Mouse (Mus musculus) right cerebral cortex, postnatal 10 days (tissue): ENCODE results near the gene Slc9a9.

Source experiments
- DNase-seq, 2 experiments: peaks; one replicate each; pipeline ENCODE4 v3.0.0; 2021; ENCODE audit warnings: low spot score in 2 of 2

The Slc9a9 gene

DNA sequence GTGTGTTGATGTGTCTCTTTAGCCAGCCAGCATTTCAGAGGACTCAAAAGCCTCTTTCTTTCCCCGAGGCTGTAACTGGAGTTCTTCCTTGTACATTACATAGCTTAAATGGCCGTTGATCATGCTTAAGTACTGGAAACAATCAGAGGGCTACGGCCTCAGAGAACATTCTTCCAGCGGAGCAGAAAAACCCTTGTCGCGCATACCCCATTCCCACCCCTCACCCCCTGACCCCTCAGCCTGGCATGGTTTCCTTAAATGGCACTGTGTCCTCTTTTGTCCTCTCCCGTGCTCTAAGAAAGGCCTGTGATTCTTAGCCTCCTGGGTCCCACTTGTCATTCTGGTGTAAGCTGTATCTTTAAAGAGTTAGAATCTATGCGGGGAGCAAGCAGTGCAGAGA, 404.0 kb downstream of the Slc9a9 start:
- no peak for DNase-seq

DNA sequence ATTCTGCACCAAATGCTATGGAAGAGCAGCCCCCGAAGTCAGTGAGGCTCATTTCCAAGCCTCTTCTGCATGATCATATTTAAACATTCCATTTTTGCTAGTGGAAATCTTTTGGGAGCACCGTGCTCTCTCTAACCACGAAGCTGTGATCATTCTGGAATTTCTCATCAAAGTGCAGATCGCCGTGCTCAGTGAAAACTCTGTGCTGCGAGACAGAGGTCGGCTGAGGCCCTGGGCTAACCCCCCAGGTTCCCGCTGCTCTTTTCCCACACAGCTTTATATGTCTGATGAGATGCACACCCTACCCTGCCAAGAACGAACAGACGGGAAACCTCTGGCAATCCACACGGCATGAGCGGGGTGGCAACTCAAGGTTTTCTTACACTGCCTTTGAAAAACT, 406.1 kb downstream of the Slc9a9 start:
- peak; percentile 62 to 77 for DNase-seq

DNA sequence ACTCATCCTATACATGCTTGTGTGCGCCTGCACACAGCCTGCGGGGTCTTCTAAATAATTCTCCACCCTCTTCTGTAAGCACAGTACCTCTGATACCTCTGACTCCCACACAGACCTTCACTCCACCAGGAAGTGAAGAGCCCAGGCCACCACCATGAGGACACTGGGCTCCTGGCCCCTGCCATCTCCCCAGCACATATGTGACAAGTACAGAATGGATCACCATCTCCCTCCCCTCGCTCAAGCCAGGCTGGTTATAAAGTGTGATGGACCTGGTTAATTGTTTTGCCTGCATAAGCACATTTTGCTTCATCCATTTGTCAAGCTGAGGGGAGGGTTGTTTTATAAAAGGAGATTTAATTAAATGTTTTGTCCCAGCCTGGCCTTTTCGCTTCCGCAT, 408.2 kb downstream of the Slc9a9 start:
- no peak for DNase-seq

DNA sequence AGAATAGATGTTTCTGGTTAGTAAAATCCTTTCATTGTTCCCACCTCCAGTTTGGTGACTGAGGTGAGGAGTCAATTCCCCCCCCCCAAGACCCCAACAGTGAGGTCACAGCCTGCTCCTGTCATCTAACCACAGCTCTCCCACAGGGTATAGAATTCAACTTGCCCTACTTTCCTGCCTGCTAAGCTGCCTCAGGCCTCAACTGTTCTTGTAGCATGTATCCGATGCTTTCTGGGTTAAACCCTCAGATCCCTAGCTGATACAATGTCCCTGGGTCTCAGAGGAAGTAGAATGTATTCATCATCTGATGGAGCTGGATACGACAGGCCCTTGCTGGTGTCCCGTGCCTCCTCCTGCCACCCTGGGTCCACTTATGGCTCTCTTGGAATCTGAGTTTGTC, 408.9 kb downstream of the Slc9a9 start:
- DNase-seq = no peak

DNA sequence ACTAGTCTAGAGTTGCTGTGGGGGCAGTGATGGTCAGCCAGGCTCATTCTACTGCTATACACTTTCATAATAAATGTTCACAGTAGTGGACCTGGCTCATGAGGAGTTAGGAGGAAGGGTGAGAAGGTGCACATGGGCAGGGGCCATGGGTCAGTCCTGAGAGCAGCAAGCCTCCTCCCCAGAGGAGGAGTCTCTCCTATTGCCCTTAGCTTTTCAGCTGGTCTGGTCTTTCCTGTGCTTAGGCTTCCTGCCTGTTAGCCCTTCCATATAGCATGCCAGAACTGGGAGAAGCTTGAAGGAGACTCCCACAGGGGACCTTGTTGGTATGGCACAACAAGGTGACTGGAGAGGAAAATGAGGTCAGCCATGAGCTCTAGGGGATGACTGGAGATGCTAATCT, 410.2 kb downstream of the Slc9a9 start:
- no peak for DNase-seq

DNA sequence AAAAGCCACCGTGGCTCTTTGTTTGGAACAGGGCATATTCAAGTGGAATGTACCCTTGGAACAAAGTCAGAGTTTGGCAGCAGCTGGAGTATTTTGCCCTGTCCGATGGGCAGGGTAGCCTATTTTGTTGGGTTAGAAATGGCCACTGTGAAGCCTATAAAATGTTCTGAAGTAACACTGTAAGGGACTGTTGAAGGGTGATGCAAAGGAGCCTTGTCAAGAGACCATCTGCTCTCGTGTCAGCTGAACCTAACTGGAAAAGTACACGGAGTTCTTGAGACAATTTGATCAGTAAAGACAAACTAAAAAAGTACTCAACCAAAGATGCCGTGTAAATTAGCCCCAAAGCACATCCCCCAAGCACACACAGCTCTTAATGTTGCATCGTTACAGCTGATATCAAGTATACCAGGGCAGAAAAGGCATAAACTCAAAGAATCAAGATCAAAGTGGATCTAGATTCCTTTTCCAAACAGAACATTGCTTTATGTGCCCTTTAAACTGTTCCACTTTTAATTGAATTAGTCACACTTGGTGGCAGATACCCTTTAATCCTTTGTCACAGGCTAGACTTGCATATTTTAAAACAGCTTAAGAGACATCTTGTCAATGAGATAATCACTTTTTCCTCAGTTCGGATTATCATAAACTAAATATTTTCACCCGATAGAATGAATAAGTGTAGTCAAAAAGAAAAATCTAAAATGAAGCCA, 416.6 kb downstream of the Slc9a9 start:
- DNase-seq = no peak

DNA sequence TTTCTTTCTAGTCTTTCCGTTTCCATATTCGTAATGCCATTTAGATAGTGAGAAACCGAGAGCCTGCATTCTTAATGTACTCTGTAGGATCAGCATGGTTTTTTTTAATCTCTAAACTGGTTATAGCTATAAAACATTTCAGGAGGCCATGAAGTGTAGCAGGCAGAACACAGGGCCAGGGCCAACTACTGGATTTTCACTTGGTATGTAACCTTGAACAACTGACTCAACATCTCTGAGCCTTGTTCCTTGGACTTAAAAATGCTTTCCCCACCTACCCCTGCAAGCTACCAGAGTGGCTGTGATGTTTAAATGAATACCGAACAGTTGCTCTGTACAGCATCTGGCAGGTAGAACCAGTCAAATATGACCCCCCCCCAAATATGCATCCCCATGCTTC, 418.5 kb downstream of the Slc9a9 start:
- no peak for DNase-seq

DNA sequence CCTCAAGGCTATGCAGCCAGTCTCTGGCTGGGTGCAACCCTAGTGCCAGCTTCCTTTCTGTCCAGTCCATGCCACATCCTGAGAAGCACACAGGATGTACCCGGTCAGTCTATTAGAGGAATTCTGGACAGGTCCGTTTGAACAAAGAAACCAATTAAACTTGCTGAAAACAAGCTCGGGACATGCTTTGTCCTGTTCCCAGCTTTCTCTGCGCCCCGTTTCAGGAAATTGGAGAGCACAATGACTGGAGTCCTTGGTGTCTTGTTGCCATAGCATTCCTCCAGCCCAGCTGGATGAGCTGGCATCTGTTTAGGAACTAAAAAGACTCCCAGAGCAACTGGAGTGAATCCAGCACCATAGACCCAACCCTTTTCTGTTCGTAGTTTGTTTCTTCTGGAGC, 419.3 kb downstream of the Slc9a9 start:
- DNase-seq = peak; percentile 77 to 86

DNA sequence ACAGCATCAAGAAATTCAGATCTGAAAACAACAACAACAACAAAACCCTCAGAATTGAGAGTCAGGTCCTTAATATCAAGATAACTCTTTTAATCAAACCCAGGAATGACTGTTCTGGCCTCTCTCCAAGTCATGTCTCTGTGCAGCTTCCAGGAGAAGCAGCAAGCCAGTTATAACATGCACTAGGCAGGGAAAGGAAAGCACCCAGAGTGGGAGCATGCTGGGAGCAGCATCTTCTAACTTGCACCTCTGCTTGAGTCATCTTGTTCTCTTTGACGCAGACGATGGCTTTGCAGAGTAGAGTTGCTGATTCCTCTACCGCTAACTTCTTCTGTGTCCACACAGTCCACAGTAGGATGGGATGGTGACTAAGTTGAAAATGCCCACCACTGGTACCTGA, 426.8 kb downstream of the Slc9a9 start:
- no peak for DNase-seq

DNA sequence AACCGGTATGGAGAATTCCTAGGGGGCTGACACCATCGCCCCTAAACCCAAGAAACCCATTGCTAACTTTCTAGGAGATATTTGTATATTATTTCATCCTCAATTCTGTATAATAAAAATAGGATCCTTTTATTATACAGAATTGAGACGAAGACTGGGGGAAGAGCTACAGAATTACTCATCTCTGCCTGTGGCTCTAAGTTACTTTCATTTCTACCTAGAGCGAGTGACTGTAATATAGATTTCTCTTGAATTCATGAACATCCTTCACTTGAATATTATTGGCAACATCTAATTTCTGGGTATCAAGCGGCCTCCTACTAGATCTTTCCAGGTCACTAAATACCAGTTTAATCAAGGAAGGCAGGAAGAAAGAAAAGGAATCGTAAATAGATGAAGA, 436.1 kb downstream of the Slc9a9 start:
- DNase-seq = no peak

DNA sequence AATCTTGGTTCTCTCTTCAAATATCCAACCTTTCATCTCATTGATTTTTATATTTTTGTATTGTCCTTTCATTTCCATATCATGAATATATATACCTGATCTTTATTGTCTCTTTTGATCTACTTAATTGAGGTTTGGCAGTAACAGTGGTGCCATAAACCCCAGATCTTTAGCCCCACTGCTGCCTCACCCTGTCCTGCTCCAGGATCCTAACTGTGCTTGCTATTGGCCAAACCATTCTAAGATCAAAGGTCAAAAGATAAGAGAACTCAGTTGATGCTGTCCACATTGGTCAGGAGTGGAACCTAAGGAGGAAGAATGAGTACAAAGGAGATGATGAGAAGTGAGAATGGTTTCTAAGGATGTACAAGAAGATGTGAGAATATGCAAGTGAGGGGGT, 440.1 kb downstream of the Slc9a9 start:
- no peak for DNase-seq

DNA sequence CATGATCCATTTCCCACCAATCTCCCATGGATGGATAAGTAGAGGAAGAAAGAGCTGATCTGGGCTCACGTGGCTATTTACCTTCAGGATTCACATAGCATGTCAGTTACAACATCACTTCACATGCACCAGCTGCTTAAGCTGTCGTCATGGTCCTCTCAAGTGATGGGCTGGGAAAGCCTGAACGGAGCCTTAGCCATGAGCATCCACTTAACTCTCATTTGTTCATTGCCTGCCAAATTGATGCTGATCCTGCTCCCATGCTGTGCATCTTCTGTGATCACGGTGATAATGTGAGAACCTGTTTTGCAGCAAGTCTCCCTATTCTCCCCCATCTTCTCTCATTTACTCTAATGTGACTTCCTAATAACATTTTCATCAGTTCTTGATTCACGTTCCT, 441.1 kb downstream of the Slc9a9 start:
- no peak for DNase-seq

DNA sequence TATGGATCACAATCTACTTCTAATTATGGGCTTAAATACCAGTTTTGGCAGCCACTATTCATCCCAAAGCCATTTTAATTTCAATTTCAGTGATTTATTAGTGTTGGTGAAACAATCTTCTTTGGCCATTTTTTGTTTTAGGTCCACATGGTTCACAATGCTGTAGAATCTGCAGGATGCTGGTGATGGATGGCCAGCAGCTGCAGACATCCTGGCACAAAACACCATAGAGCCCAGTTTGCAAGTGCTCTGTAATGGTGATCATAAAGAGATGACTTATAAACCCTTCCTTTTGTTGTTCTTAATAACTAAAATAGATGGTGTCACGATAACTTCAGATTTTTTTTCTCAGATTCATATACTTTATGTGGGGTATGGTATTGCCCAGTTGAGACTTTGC, 442.0 kb downstream of the Slc9a9 start:
- no peak for DNase-seq

DNA sequence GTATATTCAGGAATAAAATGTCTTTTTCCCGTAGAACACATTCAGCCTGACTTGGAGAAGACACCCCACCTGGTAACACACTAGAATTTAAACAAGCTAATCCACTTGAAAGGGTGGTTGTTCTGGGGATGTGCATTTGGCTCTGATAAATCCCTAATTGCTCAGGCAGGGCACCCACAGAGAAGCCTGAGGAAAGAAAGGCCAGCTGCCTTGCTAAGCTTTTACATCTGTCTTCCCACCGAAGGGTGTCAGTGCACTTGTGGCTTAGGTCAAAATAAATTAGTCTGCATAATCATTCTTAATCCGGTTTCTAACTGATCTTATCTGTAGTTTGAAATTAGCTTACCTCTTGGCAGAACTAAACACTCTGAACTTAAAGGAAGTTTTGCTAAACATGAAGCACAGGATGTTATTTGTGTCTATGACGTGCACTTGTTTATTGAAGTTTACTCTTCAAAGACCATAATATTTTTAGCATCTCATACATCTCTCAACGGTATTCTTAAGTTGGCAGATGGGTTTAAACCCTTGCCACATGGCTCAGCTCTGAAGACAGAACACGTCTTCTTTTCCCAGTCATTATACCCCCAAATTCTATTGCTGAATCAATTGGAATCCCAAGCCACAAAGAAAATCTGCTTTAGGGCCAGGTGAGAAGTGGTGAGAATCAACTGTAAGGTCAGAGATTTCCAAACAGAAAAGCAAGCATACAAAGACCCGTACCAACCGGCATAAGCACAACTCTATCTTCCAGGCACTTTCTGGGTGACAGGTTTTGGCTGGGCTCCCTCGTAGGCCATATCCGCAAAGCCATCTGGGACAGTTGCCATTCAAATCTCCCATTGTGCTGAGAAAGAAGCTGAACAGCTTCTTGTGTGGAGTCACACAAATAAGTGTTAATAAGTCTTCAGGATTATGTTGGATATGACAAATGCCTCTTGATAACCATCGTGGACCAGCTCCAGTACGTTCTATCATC, 443.7 kb downstream of the Slc9a9 start:
- no peak for DNase-seq

DNA sequence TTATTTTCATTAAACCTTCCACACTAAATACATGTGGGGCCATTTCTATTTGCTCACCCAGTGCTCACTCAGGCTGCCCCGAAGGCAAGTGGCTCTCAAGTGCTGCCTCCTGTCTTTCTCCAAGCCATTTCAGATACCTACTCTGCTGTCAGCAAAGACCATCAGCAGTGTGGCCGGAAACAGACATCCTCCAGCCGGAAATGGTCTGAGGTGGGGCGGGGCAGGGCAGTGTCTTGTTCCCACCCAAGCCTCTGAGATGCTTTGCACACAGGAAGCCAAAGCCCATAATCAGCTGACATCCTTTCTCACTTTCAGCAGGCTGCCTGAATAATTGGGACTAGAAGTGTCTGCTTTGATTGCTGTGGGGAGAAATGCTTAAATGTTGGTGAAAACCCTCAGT, 450.4 kb downstream of the Slc9a9 start:
- DNase-seq = no peak

DNA sequence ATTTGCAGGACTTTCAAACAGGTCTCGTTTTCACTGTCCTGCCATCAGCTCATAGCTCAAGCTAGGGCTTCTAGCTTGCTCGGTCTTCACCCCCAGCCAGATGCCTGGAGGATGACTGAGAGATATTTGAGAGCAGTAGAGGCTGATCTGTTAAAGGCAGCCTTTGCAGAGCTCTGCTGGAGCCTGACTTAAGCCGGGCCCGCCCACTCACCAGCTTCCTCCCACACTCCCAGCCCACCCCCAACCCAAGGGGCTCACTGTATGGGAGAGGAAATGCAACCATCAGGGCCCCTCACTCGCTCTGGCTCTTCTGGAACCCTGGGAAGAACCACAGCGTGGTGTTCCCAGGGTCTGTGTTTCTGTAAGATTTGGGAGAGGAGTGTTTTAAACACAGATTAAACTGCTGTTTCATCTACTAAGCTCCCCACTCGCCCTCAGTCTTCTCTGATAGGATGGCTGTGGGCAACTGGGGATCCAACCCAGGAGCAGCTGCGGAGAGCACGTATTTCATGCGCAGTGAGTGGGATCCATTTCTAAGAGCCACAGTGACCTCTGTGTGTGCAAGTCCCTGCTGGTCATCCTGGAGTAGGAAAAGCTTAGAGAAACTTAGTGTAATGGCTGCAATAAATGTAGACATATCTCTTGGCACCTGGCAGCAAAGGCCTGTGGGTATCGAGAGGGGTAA, 451.6 kb downstream of the Slc9a9 start:
- DNase-seq = peak in 1 of 2 experiments; percentile 24

DNA sequence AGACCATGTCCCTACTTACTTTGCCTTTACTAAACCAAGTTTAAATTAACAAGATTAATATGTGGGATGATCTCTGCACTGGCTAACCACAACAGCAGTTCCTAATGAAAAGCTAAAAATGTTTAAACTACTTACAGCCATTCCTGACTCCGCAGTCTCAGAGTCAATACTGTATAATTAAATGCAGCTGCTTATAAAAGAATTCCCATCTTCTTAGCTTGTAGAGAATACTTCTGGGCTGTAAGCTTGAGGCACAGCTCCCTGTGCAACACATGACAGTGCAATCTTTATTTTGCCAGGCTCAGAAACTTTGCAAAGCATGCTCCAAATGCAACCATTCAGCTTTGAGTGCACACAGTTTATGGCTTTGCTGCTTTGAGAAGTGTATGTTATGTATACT, 456.0 kb downstream of the Slc9a9 start:
- DNase-seq = no peak

DNA sequence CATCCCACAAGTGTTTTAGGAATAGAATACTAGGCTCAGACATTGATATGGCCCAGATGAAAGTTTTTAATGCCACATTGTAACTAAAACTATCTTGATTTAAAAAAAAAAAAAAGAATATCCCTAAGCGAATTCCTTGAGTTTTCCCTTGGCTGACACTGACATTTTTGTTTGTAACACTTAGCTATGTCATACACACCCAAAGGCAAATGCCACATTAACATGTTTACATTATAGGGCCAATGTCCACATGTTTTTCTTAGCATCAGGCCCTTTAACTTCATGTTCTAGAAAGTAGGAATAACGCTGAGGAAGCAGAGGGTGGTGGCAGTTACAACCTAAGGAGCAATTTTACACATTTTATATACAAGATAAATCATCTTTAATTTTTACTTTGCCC, 458.1 kb downstream of the Slc9a9 start:
- no peak for DNase-seq

DNA sequence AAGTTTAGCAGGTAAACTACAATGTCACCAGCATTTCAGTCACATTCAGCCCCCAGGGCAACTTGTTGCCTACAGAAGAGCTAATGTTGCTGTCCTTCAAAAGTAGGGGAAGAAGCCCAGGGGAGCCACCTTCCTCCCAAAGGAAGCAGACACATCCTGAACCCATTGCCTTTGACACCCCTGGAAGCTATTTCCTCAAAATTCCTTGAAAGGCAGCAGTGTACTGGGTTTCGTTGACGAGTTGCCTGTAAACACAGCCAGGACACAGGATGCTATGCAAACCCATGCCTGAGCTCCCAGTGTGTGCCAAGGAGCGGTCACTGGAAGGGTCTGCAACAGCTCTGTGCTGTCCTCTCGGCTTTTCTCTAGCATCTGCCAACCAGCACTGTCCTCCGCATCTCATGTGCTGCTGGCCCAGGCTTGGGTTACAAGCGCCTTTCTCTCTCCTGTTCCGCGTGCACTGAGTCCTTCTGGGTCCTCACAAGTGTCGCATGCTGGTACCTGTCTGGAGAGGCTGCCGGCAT, 479.6 kb downstream of the Slc9a9 start:
- no peak for DNase-seq

DNA sequence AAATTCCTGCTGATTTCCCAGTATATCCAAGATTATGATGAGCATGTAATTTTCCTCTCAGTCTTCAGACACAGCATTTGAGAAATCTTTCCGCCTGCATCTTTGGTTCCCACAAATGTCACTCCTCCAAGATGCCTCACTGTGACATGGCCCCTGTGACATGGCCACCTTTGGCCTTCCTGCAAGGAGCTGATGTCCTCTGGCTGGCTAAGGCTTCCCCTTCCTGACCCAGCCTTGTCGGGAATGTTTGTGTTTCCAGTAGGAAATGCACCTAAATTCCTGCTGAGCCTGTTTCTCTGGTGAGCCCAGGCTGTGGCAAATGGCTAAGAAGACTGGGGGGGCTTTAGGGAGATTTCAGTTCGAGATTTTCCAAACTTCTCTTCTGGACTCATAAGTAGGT, 480.4 kb downstream of the Slc9a9 start:
- no peak for DNase-seq

DNA sequence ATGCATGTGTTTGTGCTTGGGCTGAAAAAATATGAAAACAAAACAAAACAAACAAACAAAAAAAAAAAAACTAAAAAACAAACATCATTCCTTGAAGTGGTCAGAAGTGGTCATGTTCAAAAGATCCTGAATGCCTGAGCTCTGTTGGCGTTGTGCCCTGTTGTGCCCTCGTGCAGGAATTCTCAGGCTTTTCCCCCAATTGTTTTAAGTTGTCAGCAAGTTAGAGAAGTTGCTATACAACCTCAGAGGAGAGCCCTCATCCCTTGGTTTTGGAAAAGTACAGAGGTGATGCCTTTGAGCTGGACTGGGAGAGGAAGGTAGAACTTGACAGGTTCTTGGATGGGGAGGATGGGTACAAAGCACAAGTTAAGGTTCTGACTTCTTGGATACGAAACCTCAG, 480.9 kb downstream of the Slc9a9 start:
- DNase-seq = no peak

DNA sequence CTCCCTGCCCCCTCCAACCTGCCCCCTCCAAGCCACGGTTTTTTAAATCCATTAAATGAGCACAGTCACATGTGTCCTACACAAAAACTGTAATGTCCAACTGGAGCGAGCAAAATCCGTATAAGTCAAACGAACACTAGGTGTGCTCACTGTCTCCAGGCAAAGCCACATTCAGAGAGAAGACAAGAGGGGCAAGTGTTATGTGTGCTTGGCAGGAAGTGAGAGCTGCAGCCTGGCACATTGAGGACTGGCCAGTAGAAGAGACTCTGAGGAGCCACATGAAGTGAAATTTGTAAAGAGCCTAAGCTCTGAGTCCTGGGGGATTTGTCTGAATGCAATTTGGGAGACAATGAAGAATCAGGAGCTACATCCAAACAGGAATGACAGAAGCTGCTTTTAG, 481.3 kb downstream of the Slc9a9 start:
- DNase-seq = no peak
